Mouse (Mus musculus): Measurements from ENCODE around the gene Rbm18. TPM values are rescaled to one million over a fixed set of nuclear protein-coding genes. Genes with fewer than 3 reads are reported as not detected.

Rbm18 gene
- polyA plus RNA-seq, 1 experiment = 23.4 TPM

DNA sequence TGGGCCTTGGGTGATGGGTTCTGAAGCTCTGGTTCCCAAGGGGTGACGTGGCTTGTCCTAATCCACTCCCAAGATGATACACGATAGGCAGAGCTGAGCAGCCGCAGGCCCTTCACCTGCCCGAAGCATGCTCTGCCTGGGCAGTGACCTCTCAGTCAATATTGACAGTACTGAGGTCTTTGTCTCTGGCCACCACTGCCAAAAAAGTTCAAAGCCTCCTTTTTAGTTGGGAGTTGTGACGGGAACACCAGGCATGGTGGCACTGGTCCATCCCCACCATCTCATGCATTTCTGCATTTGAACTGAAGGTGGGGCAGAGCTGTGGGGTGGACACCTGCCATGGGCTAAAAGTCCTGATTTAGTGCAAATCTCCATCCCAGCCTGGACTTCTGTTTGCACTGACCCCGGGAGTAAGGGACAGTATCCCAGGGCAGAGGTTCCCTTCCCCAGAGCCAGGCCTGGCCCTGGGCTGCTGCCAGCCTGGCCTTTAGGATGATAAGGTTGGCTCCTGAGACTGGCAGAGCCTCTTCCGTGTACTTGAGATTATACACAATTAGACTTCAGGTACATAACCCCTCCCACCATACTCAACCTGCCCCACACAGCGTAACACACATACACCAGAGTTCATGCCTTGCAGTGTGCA is 64.8 kb downstream of the Rbm18 start:
- DNase-seq (ENCODE audit: low read depth) = no peak

- DNase-seq (ENCODE audit: low read depth) = no peak
Observed at GRCm38 (mm10) chr2:36067132-36067531, 69.4 kb downstream of the Rbm18 start.

Other genes with a start within 250 kb of the Rbm18 start
- 1.3 and 2.1 TPM in 2 replicates for gene Ttll11, start 156.9 kb downstream of the Rbm18 start, polyA plus RNA-seq (2012; rRNA removed)
- 105 and 112 TPM in 2 replicates for gene Ndufa8, start 87.4 kb downstream of the Rbm18 start, polyA plus RNA-seq (2012; rRNA removed)
- 1.9 and 3.2 TPM in 2 replicates for gene Morn5, start 87.3 kb downstream of the Rbm18 start, polyA plus RNA-seq (2012; rRNA removed)
- 9.7 and 10.4 TPM in 2 replicates for gene Lhx6, start 31.4 kb downstream of the Rbm18 start, polyA plus RNA-seq (2012; rRNA removed)
- 49.6 and 49.9 TPM in 2 replicates for gene Mrrf, start 384 bp downstream of the Rbm18 start, polyA plus RNA-seq (2012; rRNA removed)
- 61.1 and 66.4 TPM in 2 replicates for gene Ptgs1, start 93.7 kb upstream of the Rbm18 start, polyA plus RNA-seq (2012; rRNA removed)
- gene Olfr338, start 236.7 kb upstream of the Rbm18 start, polyA plus RNA-seq (2012; rRNA removed) = not detected in 2 replicates